Mouse (Mus musculus) left cerebral cortex, postnatal 25 days (tissue): ENCODE results near the gene Fgd3. TPM values are rescaled to one million over a fixed set of nuclear protein-coding genes. Genes with fewer than 3 reads are reported as not detected.

ENCODE experiments used
- DNase-seq, 2 experiments: peaks; one replicate each; pipeline ENCODE4 v3.0.0; 2022; ENCODE audit warnings: low spot score in 2 of 2, mixed read lengths in 1 of 2
- intact Hi-C: fragments of 180-260 bp; cut with DNase I; formaldehyde crosslinking; loops from one replicate; pipeline ENCODE4 v1.15.1; 2025
- total RNA-seq, 2 experiments: library from RNA; stranded (reverse); gene quantifications; 2 replicates each; pipeline ENCODE4 v1.2.3; 2021

Gene Fgd3
- 1 to 10 TPM; 6.3 to 6.8 TPM for total RNA-seq

DNA sequence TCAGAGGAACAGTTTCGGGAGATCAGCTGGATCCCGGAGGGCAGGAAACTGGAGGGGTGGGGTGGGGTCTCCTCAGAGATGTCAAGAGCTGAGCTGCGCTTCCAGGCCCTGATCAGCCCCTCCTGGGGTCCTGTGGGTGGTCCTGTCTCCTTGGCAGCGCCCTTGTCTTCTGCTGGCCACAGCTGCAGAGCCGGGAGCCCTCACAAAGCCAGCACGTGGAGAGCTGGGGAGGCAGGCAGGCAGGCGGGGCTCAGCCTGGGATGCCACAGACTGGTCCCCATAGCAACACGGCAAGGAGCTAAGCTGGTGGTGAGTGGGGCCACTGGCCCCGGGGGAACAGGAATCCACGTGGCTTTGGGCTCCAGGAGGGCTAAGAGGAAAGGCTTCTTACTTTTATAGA, at the start of gene Fgd3:
TSS of gene Fgd3 (minus strand) at position 272 of the 400 bp plus-strand sequence.
- intact Hi-C loops, result loop anchor here (5.0 kb wide), 1 partner anchor 102 kb away; the partner anchor contains the start of gene Ippk

DNA sequence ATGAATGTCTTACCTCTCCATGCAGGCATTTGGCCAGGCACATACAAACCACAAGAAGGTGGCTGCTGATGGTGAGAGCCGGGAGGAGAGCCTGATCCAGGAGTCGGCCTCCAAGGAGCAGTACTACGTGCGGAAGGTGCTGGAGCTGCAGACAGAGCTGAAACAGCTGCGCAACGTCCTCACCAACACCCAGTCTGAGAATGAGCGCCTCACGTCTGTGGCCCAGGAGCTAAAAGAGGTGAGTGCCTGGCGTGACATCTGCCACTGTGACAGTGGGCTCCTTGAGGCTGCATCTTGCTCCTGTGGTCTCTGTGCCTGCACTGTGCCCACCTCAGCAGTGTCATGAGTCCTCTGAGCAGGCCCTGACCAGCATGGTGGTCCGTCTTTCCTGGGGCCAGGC, 49.3 kb upstream of the Fgd3 start:
- no peak for DNase-seq
- intact Hi-C loops, result no loop called here

More for the DNA sequence above, at the start of gene Fgd3:
- peak; percentile 54 to 77 for DNase-seq

DNA sequence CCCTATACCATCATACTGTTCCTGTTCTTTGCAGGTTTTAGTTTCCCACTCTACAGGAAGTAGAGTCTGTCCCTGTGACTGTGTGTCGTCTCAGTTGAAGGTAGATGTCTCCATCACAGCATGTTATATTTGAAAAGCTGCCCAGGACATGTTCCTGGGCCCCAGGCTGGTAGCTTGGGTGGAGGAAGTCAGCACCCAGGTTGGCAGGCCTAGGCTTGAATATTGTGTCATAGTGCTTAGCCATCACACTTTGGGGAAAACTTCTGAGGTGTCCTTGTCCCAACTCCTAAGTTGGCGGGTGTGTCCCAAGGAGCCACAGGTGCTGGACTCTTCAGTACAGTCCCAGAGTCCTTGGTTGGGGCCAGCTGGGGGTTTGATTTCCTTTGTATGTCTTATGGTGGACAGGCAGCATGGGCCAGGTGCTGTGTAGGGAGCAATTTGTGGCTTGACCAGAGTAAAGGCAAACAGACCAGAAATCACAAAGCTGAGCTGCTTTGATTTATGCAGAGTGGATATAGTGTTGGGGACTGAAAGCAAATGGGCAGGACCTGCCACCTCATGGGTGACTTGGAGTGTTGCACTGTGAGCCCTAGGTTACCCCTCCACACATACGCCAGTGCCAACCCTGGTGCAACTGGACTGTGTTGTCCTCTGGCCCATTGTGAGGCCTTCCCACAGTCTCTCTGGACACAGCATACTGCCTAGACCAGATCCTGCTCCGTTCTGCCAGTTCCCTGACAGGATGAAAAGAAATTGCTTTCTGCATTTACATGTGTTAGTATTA, 47.7 kb upstream of the Fgd3 start:
- intact Hi-C loops, result no loop called here

DNA sequence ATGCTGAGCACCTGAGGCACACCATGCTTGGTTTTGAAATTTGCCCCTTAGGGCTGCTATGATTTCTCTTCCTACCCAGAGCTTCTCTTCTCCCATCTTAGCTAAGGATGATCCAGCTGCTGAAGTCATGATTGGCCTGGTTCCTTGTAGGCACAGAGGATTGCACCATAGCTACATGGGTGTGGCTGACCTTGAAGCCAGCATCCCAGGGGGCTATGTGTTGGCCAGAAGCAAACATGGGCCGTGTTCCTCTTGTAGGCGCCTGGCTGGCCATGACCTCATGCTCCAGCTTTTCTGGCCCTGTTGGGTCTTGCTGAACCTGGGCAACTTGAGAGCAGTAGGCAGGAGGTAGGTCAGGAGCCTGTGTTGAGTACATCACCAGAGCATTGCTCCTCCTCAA, 44.6 kb upstream of the Fgd3 start:
- intact Hi-C loops, result no loop called here
- no peak for DNase-seq

More for the DNA sequence above, 47.7 kb upstream of the Fgd3 start:
- no peak for DNase-seq

DNA sequence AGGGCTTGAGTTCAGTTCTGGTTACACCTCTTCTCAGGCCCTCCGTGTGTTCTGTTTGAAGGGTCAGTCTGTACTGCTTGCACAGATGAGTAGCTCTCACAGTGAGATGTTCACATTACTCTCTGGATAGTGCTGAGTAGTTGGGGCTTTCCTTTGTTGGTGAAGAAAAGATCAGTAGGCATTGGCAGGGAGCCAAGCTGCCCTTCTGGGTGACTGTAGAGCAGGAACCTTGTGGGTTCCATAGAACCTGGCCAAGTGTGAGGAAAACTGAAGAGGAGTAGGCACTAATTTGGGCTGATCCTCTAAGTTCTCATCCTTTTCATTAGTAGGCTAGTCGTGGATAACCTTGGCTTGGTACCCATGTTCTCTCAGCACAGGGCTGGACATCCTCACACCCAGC, 42.7 kb upstream of the Fgd3 start:
- intact Hi-C loops, result no loop called here
- peak in 1 of 2 experiments; percentile 23 for DNase-seq

DNA sequence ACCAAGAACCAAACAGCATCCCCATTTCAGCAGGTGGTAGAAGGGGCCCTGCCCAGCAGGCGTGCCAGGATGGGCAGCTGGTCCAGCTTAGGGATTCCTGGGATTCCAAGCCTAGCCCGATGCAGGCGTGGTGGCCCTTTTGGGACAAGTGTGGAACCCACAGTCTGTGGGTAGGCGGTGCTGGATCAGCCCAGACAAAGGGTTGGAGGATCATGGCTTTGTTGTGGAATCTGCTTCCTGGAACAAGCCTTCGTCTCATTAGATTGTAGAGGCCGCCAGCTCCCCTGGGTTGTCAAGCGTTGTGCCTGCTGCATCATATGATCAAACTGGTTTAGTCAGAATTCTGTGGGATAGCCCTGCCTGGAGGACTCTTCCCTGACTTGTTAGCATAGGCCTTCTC, 42.3 kb upstream of the Fgd3 start:
- intact Hi-C loops, result no loop called here

DNA sequence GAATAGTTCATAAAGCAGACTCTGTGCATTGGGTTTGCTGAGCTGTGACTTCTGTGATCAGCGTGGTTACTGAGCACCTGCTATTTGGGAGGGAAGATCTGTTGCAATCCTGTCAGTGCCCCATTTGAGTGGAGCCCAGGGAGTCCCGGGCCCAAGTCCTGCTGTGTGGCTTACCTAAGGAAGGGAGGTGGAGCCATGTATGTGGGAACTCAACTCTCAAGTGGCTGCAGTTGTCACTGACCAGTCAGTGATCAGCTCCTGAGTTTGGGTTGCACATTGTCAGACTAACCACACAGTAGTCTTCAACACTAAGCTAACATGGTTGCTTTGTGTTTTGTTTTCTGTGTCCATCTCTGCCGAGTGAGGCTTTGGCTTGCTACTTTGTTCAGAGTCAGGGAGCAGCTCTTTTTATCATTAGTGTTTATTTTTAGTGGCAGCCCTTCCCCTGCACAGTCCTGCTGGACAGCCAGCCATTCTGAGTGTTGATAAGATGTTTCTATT, 40.8 kb upstream of the Fgd3 start:
- DNase-seq, result no peak
- intact Hi-C loops, result no loop called here

More for the DNA sequence above, 42.3 kb upstream of the Fgd3 start:
- DNase-seq, result no peak

DNA sequence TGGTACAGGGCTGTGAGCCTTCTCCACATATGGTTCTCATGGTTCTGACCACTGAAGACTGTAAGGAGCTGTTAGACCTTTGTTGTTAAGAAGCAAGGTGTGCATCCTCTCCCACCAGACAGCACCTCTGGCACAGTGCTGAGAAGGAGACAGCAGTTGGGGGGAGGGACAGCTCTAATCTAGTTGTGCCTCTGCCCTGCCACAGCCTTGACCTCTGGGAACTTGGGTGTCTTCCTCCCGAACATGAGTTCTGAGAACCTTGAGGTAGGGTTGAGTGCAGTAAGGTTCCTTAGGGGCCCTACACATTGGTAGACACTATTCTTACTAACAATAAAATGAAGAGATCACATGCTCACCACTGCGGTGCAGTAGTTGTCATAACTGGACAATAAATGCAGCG, 38.1 kb upstream of the Fgd3 start:
- intact Hi-C loops, result no loop called here
- DNase-seq, result no peak

DNA sequence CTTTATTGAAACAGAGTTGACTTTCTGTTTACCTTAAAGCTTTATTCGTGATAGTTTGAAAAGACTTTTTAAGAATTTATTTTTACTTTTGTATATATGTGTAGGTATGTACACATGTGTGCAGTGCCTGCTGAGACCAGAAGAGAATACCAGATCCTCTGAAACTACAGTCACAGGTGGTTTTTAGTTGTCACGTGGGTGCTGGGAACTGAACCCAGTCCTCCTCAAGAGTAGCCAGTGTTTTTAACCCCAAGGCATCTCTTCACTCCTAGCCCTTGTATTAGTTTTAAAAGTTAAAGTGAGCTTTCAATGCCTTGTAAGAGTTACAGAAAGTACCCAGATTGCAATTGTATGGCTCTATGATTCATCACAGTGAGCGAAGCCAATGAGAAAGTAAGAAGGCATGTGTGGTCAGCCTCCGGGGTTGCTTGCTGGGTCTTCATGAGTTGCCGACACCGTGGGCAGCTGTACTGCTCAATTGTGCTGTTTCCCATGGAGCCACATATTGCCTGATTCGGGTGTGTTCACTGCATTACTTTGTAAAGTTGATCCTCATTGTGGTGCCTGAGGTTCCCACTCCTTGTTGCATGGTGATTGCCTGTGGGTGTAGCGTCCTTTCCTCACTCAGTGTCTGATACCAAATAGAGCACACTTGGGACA, 37.4 kb upstream of the Fgd3 start:
- no peak for DNase-seq
- intact Hi-C loops, result no loop called here

DNA sequence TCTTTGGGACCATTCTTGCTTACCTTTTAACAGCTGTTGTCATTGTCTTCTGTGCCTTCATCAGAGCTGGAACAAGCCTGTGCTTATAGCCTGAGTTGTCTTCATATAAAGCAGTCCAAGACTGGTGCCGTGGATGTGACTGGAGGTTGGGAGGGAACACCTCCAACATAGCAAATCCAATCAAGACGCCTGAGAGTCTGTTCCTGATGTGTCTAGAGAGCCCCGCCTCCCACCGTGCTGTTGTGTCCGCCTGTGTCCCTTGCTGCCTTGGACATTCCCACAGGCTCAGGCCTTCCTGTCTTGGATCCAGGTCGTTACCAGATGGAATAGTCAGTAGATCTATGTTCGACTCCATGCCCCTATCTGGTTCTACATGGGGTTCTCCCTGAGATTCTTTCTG, 36.0 kb upstream of the Fgd3 start:
- intact Hi-C loops, result no loop called here
- DNase-seq, result no peak

DNA sequence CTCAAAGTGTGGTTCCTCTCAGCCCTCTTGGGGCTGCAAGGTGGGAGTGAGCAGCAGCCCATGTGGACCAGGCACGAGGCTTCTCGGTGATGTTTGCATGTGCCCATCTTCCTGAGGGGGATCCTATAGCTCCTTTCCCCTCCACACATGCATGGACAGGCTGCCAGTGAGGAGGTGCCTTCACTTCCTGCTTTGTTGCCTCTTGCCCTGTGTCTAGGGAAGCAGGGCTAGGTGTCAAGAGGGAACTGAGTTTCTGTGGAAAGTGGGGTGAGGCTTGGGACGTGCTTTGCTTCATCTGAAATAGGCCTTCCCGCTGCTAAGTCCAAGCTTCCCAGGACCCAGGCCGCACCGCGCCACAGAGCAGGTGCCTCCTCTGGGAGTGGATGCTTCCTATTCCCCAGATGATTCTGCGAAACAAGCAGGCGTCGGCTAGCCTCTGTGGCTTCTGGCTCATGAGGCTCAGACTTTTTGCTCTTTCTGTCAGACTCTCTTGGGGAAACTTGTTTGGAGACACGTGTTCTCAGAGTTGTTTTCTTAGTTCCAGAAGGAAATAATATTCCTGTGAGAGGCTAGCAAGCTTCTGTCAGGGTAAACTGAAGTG, 35.5 kb upstream of the Fgd3 start:
- DNase-seq, result no peak
- intact Hi-C loops, result no loop called here

DNA sequence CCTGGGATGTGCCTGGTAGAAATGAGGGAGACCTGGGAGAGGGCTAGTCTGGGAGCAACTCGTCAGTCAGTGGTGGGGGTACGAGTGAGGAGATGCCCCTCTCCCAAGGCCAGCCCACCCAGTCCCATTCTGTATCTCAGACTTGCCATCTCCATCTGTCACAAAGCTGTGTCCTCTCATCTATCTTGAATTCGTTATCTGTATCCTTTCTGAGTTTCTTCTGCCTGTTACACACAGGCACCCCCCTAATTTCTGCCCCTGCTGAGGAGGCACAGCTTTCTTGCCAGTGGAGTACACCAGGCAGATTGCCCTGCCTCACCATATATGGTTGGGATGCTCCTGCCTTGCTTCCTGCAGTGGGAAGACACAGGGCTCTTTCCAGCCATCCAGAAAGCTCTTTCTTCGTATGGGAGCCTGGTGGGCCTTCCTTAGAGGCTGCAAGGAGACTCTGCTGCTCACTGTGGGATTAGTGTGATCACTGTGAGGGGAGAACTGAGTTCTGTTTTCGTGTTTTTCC, 33.9 kb upstream of the Fgd3 start:
- peak; percentile 41 to 83 for DNase-seq
- intact Hi-C loops, result no loop called here

DNA sequence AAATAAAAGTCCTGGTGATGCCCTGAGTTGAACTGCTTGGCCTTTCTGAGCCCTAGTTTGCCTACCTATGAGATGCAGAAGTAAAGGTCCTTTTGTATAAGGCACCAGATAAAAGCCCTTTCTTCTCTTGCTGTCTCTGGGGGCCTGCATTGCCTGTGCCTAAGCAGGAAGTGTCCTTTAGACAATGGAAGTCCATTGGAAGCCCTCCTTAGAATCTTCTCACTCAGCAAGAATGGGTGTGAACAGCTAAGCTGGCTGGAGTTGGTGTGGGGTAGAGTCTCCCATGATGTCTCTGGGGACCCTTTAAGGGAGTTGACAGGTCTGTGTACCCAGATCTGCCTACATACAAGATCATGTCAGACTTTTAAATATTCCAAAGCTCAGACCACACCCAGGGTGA, 33.3 kb upstream of the Fgd3 start:
- intact Hi-C loops, result no loop called here

DNA sequence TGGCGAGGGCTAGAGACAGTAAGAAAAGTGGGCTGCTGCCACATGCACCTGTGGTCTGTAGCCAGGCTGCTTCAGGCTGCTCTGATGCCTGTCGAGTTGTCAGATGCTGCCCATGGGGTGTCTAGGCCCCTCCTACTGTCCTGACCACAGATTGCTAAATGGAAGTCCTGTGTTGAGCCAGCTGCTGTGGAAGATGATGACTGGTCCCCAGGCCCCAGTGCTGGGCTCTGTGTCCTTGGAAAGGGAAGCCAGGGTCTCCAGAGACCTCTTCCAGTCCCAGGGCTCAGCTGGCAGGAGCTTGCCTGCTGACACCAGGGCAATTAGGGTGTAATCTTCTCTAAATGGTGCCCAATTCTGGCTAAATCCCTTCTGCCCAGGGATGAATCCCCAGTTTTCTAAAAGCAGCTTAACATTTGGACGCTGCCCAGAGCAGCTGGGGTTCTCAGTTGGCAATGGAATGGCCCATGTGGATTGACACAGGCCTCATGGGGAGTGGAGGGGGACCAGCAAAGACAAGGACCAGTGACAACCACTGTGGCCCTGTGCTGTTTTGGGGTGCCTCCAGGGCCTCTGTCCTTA, 32.6 kb upstream of the Fgd3 start:
- peak in 1 of 2 experiments; percentile 42 for DNase-seq
- intact Hi-C loops, result no loop called here

More for the DNA sequence above, 33.3 kb upstream of the Fgd3 start:
- no peak for DNase-seq

DNA sequence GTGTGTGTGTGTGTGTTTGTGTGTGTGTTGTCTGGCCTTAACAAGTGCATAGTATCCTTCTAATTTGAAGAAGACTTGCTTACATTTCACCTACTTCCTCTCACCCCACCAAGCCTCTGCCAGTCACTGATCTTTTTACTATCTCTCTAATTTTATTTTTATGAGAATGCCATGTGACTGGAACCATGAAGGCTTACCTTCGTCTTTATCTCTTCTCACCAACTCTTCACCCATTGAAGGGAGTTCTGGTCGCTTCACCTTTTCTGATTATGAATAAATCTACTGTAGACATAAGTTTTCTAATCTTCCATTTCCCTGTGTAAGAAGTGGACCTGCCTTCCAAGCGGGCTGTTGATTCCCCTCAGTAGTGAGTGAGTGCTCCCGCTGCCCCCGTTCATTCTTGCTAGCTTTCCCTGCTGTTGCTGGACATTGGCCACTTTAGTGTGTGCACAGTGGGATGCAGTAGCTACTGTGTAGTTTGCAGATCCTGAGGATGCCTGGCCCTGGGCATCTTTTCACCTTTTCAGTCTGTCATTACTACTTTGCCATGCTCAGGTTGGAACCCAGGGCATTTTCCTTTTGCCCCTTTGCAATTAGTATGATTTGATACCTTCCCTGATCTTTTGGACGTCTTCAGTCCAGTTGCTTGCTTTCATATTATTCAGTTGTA, 29.9 kb upstream of the Fgd3 start:
- no peak for DNase-seq
- intact Hi-C loops, result no loop called here

DNA sequence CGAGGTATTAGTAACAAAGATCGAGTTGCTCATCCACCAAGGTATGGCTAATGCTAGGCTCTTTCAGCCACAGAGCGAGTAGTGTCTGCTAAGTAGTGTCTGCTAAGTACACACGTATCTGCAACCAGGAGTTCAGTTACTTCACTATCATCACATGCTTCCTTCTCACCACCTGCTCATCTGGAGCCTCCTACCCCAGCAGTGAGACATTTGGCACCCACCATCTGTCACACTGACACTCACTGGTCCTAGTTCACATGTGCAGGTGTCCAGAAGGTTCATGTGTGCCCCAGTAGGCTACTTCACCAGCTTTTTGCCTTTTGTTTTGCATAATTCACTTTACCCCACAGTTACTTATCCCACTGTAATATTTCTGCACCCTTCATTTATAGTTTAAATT, 29.2 kb upstream of the Fgd3 start:
- DNase-seq, result no peak
- intact Hi-C loops, result no loop called here

DNA sequence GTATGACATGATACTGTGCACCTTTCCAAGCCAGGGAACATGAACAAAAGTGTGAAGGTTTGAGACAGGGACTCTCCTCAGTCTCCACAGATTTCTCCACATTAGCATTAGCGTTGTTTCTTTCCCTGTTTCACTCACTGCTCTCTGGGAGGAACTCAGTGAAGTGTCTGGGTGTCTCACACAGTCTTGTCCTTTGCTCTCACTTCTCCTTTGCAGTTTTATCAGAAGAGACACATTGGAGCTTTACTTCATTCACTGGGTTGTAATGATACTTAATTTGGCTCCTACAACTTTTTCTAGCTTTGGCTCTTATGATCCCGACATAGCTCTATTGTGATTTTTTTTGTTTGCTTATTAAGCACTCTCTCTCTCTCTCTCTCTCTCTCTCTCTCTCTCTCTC, 28.4 kb upstream of the Fgd3 start:
- intact Hi-C loops, result no loop called here
- no peak for DNase-seq

DNA sequence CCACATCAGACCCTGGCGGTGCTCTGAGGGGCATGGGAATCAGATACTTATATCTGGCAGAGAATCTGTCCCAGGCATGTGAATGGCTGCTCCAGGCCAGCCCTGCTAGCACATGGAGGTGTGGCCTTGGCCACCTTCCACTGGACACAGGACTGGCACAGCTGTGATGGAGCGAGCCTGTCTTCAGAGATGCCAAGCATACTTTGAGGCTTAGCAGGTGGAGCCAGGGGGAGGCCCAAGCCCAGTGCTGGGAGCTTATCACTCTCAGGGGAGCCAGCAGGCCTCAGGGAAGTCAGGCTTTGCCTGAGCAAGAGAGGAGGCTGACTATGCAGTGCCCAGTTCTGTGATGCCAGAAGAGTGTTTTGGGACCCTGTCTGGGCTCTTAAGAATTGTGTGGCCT, 25.4 kb upstream of the Fgd3 start:
- intact Hi-C loops, result no loop called here
- no peak for DNase-seq

DNA sequence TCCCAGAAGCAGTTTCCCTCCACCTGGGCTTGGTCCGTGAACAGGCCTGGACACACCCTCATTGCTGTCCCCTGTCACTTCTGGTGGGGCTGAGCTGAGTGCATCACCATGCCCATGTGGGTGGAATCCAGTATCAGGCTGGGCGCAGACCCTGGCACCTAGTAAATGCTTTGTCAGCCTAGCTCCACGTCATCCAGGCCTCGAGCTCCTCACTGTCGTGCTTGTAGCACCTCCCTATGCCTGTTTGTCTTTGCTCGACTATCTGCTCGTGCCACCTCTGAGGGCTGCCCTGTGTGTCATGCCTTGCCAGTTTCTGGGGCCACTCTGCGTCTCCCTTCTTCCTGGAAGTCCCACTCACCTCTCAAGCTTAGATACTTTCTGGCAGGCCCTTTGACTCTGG, 24.5 kb upstream of the Fgd3 start:
- DNase-seq, result no peak
- intact Hi-C loops, result no loop called here

DNA sequence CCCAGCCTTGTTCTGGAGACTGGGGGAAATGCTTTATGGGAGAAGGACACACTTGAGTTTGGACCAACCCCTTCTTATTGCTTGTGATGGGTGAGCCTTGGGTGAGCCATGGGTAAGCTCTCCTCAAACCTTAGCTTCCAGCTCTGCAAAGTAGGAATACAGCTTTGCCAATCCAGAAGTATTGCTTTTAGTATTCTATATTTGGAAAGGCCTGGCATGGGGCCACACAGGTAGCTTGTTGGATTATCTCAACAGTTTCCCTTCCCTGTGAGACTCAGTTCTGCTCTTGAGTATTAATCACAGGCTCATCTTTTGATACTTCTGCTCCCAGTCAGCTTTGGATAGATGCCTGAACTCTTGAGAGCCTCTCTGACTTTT, 22.6 kb upstream of the Fgd3 start:
- intact Hi-C loops, result no loop called here
- no peak for DNase-seq
